Mouse (Mus musculus): Measurements from ENCODE around the gene Dnajb1. TPM values are rescaled to one million over a fixed set of nuclear protein-coding genes. Genes with fewer than 3 reads are reported as not detected.

Gene Dnajb1
- polyA plus RNA-seq, 1 experiment from 2014 or later = 49.3 TPM

DNA sequence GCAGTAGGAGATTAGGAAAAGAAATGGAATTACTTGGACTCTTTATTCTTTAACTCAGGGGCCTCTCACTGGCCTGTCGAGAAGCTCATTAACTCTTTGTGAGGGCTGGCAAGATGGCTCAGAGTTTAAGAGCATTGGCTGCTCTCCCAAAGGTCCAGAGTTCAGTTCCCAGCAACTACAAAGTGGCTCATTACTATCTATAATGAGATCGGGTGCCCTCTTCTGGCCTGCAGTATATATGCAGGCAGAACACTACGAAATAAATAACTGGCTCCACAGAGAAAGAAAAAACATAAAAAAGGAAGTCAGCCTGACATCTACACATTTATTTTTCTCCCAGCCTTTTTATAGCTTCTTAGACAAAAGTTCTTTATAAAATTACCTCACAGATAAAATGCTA, 11.6 kb upstream of the Dnajb1 start:
- Histone ChIP-seq H3K4me3 (ENCODE audit: low read length) (no peak overlapping the region), H3K4me2 (ENCODE audit: low read depth, low read length) (no peak overlapping the region), H3K9me3 (replicated peaks; ENCODE audit: control insufficient read depth, low read length) (no peaks in the 10 kb centered on the region), H3K9ac (ENCODE audit: low read length) (no peak overlapping the region), H3K36me3 (ENCODE audit: control insufficient read depth, insufficient read depth) (no peaks in the 10 kb centered on the region; the same call in 1 of the 2 replicates), H3K27me3 (ENCODE audit: control insufficient read depth, insufficient read depth, low read length) (no peaks in the 10 kb centered on the region), H3K27ac (ENCODE audit: low read length) (no peak overlapping the region), H3K4me1 (ENCODE audit: control insufficient read depth, insufficient read depth, low read length) (peaks cover 22% of the 10 kb centered on the region)
- no peak for ATAC-seq (replicated peaks; ENCODE audit: extremely low read depth, insufficient read depth, low FRiP score)
- 29% methylated on average over 3 of the region's 3 CpGs for WGBS

DNA sequence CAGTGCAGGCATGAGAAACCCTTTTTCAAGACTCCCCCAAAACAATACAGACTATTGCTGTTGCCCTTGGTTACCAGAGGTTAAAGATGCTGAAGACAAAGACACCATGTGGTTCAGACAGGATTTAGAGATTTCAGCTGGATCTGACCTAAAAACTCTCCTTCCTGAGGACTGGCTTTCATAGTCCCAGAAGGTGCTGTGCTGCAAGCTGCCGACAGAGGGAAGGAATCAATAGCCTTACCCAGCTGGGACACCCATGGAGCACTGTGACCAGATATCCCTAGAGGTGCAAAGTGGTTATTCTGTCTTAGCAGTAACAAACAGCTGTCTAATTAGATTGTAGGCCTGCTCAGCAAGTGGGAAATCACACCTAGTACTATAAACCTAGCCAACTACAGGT, 9.8 kb upstream of the Dnajb1 start:
- H3K4me2 ChIP-seq (ENCODE audit: low read depth, low read length) = no peak overlapping the region
- no peaks in the 10 kb centered on the region for H3K27me3 ChIP-seq (ENCODE audit: control insufficient read depth, insufficient read depth, low read length)
- no peaks in the 10 kb centered on the region for H3K9me3 ChIP-seq (replicated peaks; ENCODE audit: control insufficient read depth, low read length)
- H3K27ac ChIP-seq (ENCODE audit: low read length) = no peak overlapping the region
- 16% methylated on average over 1 of the region's 1 CpGs for WGBS
- H3K9ac ChIP-seq (ENCODE audit: low read length) = no peak overlapping the region
- no peak overlapping the region for H3K4me3 ChIP-seq (ENCODE audit: low read length)
- peaks cover 17% of the 10 kb centered on the region for H3K4me1 ChIP-seq (ENCODE audit: control insufficient read depth, insufficient read depth, low read length)
- H3K36me3 ChIP-seq (ENCODE audit: control insufficient read depth, insufficient read depth) = no peaks in the 10 kb centered on the region
- ATAC-seq (replicated peaks; ENCODE audit: extremely low read depth, insufficient read depth, low FRiP score) = no peak

DNA sequence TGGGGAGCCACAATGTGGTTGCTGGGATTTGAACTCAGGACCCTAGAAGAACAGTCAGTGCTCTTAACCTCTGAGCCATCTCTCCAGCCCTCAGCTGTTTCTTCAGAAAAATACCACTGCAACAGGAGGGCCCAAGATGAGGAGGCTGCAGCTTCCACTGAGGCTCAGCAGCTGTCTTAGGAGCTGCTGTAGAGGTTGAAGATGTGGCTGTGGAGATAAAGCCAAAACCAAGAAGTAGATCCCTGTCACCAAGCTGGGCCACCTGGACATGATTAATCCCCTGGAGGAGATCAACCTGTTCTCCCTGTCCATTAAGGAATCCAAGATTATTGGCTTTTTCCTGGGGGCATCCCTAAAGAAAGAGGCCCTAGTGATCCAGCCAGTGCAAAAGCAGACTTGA, 8.2 kb upstream of the Dnajb1 start:
- no peaks in the 10 kb centered on the region for H3K9me3 ChIP-seq (replicated peaks; ENCODE audit: control insufficient read depth, low read length)
- no peak overlapping the region for H3K4me3 ChIP-seq (ENCODE audit: low read length)
- H3K27me3 ChIP-seq (ENCODE audit: control insufficient read depth, insufficient read depth, low read length) = no peaks in the 10 kb centered on the region
- H3K27ac ChIP-seq (ENCODE audit: low read length) = no peak overlapping the region
- H3K36me3 ChIP-seq (ENCODE audit: control insufficient read depth, insufficient read depth) = no peaks in the 10 kb centered on the region
- no peak overlapping the region for H3K9ac ChIP-seq (ENCODE audit: low read length)
- H3K4me2 ChIP-seq (ENCODE audit: low read depth, low read length) = no peak overlapping the region
- peaks cover 13% of the 10 kb centered on the region; the same call in 1 of the 2 replicates for H3K4me1 ChIP-seq (ENCODE audit: control insufficient read depth, insufficient read depth, low read length)
- no peak for ATAC-seq (replicated peaks; ENCODE audit: extremely low read depth, insufficient read depth, low FRiP score)

DNA sequence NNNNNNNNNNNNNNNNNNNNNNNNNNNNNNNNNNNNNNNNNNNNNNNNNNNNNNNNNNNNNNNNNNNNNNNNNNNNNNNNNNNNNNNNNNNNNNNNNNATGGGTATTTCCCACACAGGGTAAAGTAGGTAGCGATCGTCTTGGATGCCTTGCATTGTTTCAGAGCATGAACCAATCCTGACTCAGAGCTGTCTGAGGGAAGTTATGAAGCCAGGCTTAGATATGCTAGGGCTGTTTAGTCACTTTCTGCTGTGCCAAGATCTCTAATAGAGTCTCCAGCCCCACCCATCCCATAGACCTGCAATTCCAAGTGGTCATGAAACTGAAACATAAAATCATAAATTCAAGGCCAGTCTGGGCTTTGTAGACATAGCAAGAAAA, 5.4 kb upstream of the Dnajb1 start:
- Histone ChIP-seq H3K9me3 (replicated peaks; ENCODE audit: control insufficient read depth, low read length) (no peaks in the 10 kb centered on the region), H3K4me1 (ENCODE audit: control insufficient read depth, insufficient read depth, low read length) (peaks cover 17% of the 10 kb centered on the region; the same call in 1 of the 2 replicates), H3K9ac (ENCODE audit: low read length) (no peak overlapping the region), H3K27me3 (ENCODE audit: control insufficient read depth, insufficient read depth, low read length) (no peaks in the 10 kb centered on the region), H3K4me2 (ENCODE audit: low read depth, low read length) (no peak overlapping the region), H3K27ac (ENCODE audit: low read length) (0 out of 2 replicates have a peak overlapping the region, but pooled peaks have one; percentile 16), H3K36me3 (ENCODE audit: control insufficient read depth, insufficient read depth) (no peaks in the 10 kb centered on the region), H3K4me3 (ENCODE audit: low read length) (no peak overlapping the region)
- 33% methylated on average over 2 of the region's 2 CpGs for WGBS
- ATAC-seq (replicated peaks; ENCODE audit: extremely low read depth, insufficient read depth, low FRiP score) = no peak

DNA sequence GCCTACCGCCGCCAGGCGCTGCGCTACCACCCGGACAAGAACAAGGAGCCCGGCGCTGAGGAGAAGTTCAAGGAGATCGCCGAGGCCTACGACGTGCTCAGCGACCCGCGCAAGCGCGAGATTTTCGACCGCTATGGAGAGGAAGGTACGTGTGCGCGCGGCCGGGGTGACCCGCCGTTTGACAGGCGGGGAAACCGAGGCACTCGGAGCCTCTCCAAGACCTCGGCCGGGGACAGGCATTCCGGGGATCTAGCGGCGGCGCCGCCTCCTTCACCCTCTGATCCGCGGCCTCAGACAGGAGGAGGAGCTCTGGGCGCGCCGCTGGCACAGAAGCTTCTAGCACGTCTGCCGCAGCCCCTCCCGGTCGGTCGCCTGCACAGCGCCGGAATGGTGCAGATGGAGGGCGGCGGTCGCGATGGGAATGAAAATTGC, 421 bp downstream of the Dnajb1 start:
- 0% methylated on average over 51 of the region's 51 CpGs for WGBS
- H3K4me3 ChIP-seq (ENCODE audit: low read length) = peak overlapping the region; percentile 92
- peaks cover 29% of the 10 kb centered on the region for H3K36me3 ChIP-seq (ENCODE audit: control insufficient read depth, insufficient read depth)
- H3K27ac ChIP-seq (ENCODE audit: low read length) = peak overlapping the region; percentile 99
- peak overlapping the region; percentile 97 for H3K9ac ChIP-seq (ENCODE audit: low read length)
- H3K27me3 ChIP-seq (ENCODE audit: control insufficient read depth, insufficient read depth, low read length) = no peaks in the 10 kb centered on the region
- ATAC-seq (replicated peaks; ENCODE audit: extremely low read depth, insufficient read depth, low FRiP score) = peak; percentile 78
- peaks cover 20% of the 10 kb centered on the region for H3K4me1 ChIP-seq (ENCODE audit: control insufficient read depth, insufficient read depth, low read length)
- H3K4me2 ChIP-seq (ENCODE audit: low read depth, low read length) = peak overlapping the region; percentile 95
- H3K9me3 ChIP-seq (replicated peaks; ENCODE audit: control insufficient read depth, low read length) = no peaks in the 10 kb centered on the region

DNA sequence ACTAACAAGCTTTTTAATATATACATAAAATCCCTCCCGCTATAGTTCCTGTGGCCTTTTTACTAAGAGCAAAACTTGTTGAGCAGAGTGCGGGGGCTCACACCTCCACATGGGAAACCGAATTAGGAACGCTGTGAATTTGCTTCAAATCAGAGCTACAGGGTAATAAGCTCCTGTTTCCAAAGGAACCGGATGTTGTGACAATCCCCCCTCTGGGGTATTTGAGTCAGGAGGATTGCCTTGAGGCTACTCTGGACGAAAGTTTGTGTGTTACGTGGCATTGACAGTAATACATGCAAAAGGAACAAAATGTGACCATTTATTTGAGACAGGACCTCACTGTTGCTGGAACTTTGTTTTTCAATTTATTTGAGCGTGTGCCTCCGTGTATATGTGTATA, 1.1 kb downstream of the Dnajb1 start:
- peaks cover 20% of the 10 kb centered on the region for H3K4me1 ChIP-seq (ENCODE audit: control insufficient read depth, insufficient read depth, low read length)
- peaks cover 29% of the 10 kb centered on the region for H3K36me3 ChIP-seq (ENCODE audit: control insufficient read depth, insufficient read depth)
- H3K27me3 ChIP-seq (ENCODE audit: control insufficient read depth, insufficient read depth, low read length) = no peaks in the 10 kb centered on the region
- H3K27ac ChIP-seq (ENCODE audit: low read length) = peak overlapping the region; percentile 99
- peak overlapping the region; percentile 92 for H3K4me3 ChIP-seq (ENCODE audit: low read length)
- WGBS = 18% methylated on average over 9 of the region's 9 CpGs
- ATAC-seq (replicated peaks; ENCODE audit: extremely low read depth, insufficient read depth, low FRiP score) = no peak
- H3K9me3 ChIP-seq (replicated peaks; ENCODE audit: control insufficient read depth, low read length) = no peaks in the 10 kb centered on the region
- peak overlapping the region; percentile 95 for H3K4me2 ChIP-seq (ENCODE audit: low read depth, low read length)
- peak overlapping the region; percentile 97 for H3K9ac ChIP-seq (ENCODE audit: low read length)

DNA sequence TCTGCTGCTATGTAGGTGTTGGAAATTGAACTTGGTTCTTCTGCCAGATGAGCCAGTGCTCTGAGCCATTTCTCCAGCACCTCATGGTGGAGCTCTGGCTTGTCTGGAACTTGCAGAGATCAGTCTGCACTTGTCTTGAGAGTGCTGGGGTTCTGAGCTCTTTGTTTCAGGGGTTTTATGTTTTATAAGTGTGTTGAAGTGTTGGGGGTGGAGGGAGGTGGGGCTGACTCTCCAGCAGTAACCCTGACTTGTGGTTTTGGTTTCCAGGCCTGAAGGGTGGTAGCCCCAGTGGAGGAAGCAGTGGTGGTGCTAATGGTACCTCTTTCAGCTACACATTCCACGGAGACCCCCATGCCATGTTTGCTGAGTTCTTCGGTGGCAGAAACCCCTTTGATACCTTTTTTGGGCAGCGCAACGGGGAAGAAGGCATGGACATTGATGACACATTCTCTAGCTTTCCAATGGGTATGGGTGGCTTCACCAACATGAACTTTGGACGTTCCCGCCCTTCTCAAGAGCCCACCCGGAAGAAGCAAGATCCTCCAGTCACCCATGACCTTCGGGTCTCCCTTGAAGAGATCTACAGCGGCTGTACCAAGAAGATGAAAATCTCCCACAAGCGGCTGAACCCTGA, 1.7 kb downstream of the Dnajb1 start:
- peaks cover 29% of the 10 kb centered on the region for H3K36me3 ChIP-seq (ENCODE audit: control insufficient read depth, insufficient read depth)
- 89% methylated on average over 10 of the region's 10 CpGs for WGBS
- no peak overlapping the region for H3K27ac ChIP-seq (ENCODE audit: low read length)
- no peak for ATAC-seq (replicated peaks; ENCODE audit: extremely low read depth, insufficient read depth, low FRiP score)
- H3K9ac ChIP-seq (ENCODE audit: low read length) = peak overlapping the region; percentile 97
- no peaks in the 10 kb centered on the region for H3K27me3 ChIP-seq (ENCODE audit: control insufficient read depth, insufficient read depth, low read length)
- peak overlapping the region; percentile 92 for H3K4me3 ChIP-seq (ENCODE audit: low read length)
- no peaks in the 10 kb centered on the region for H3K9me3 ChIP-seq (replicated peaks; ENCODE audit: control insufficient read depth, low read length)
- H3K4me2 ChIP-seq (ENCODE audit: low read depth, low read length) = peak overlapping the region; percentile 95
- peaks cover 20% of the 10 kb centered on the region for H3K4me1 ChIP-seq (ENCODE audit: control insufficient read depth, insufficient read depth, low read length)

DNA sequence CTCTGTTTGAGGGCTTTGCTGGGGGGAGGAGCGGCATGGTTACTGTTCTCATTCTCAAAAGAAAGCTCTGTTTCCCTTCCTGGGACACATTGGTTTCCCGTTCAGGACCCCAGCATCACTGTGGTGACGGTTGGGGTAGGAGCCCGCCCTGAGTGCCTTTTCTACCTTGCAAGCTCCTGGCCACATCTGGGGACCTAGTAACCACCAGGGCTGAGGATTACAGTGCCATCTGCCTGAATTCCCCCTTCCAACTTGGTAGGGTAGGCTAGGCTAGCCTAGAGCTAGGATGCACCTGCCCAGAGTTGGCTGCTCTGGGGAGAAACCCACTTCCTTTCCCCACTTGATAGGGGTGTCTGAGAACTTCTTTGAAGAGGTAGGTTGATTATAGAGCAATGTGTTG, 3.9 kb downstream of the Dnajb1 start:
- Histone ChIP-seq H3K4me3 (ENCODE audit: low read length) (no peak overlapping the region), H3K9ac (ENCODE audit: low read length) (no peak overlapping the region), H3K9me3 (replicated peaks; ENCODE audit: control insufficient read depth, low read length) (no peaks in the 10 kb centered on the region), H3K27me3 (ENCODE audit: control insufficient read depth, insufficient read depth, low read length) (no peaks in the 10 kb centered on the region), H3K4me1 (ENCODE audit: control insufficient read depth, insufficient read depth, low read length) (peaks cover 19% of the 10 kb centered on the region), H3K36me3 (ENCODE audit: control insufficient read depth, insufficient read depth) (peaks cover 29% of the 10 kb centered on the region), H3K27ac (ENCODE audit: low read length) (no peak overlapping the region), H3K4me2 (ENCODE audit: low read depth, low read length) (no peak overlapping the region)
- 90% methylated on average over 4 of the region's 4 CpGs for WGBS
- ATAC-seq (replicated peaks; ENCODE audit: extremely low read depth, insufficient read depth, low FRiP score) = no peak

DNA sequence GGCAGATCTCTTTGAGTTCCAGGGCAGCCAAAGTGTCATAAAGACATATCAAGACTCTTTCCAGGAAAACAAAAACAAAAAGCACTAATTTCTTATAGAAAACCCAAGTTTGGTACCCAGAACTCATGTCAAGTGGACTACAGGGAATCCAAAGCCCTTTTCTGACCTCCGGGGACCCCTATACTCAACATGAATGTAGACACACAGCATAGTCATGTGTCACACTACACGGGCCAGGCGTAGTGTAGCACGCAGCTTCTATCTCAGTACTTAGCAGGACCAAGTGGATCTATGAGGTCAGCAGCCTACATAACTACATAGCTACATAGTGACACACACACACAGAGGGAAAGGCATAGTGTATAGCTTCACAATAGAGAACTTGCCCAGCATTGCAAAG, 5.7 kb downstream of the Dnajb1 start:
- H3K4me3 ChIP-seq (ENCODE audit: low read length) = no peak overlapping the region
- peaks cover 15% of the 10 kb centered on the region for H3K4me1 ChIP-seq (ENCODE audit: control insufficient read depth, insufficient read depth, low read length)
- no peak overlapping the region for H3K4me2 ChIP-seq (ENCODE audit: low read depth, low read length)
- no peak overlapping the region for H3K27ac ChIP-seq (ENCODE audit: low read length)
- H3K36me3 ChIP-seq (ENCODE audit: control insufficient read depth, insufficient read depth) = peaks cover 29% of the 10 kb centered on the region
- no peaks in the 10 kb centered on the region for H3K9me3 ChIP-seq (replicated peaks; ENCODE audit: control insufficient read depth, low read length)
- ATAC-seq (replicated peaks; ENCODE audit: extremely low read depth, insufficient read depth, low FRiP score) = no peak
- WGBS = 81% methylated on average over 4 of the region's 4 CpGs
- no peak overlapping the region for H3K9ac ChIP-seq (ENCODE audit: low read length)
- no peaks in the 10 kb centered on the region for H3K27me3 ChIP-seq (ENCODE audit: control insufficient read depth, insufficient read depth, low read length)
